Mouse (Mus musculus): ENCODE results near the gene Wfdc13.

- TF ChIP-seq POLR2A (IDR thresholded peaks at IDR 0.05; ENCODE audit: borderline replicate concordance, extremely low read depth, insufficient read depth, insufficient read length, poor library complexity, severe bottlenecking), result no peak
- no peak for TF ChIP-seq CTCF (IDR thresholded peaks at IDR 0.05; ENCODE audit: borderline replicate concordance, extremely low read depth, insufficient read depth, insufficient read length)
Observed at GRCm38 (mm10) chr2:164638696-164639095, 46.2 kb upstream of the Wfdc13 start, which contains the start of gene Wfdc16.

Measured in brain, embryonic 14.5 days (tissue).